ENCODE assay signal across 15 mouse cellular contexts in genomic region chr9:67847606-67848005, GRCm38 (mm10). TPM values are rescaled to one million over a fixed set of nuclear protein-coding genes. Genes with fewer than 3 reads are reported as not detected.
DNase-seq lines count a peak whose midpoint lies in the region.
"Had no signal": no experiment of that assay in that cellular context is flagged by ENCODE, and none has a peak within 500 bp of the region (broad histone marks: within the 10 kb centered on the region; RNA-seq: fewer than 3 reads in every experiment).

No protein-coding gene starts in this region.

- intact Hi-C loops in heart, postnatal 10 days (cut with DNase I) = no loop called here

- DNase-seq in cerebellum, adult 11-12 months = peak; percentile 40
- no peak for DNase-seq in cerebellum, adult 8-10 months
- peak; percentile 45 for DNase-seq in layer of hippocampus, adult 11-12 months (ENCODE audit: low spot score)
- DNase-seq in layer of hippocampus, adult 9-10 months (ENCODE audit: low spot score) = no peak
- peak; percentile 12 for DNase-seq in testis, postnatal 10 days (ENCODE audit: low spot score)
- no peak for DNase-seq in testis, postnatal 14 days (ENCODE audit: low spot score)
- no peak for DNase-seq in heart, postnatal 10 days
- DNase-seq: gastrocnemius, postnatal 14 days; heart, adult 2 months; heart, postnatal 36 days; kidney, adult 11 months; kidney, postnatal 36 days; thymus, postnatal 25 days had no signal

RNA-seq across cellular contexts. Expression of gene Vps13c, which starts 7.4 kb away (rescaled TPM):
- 10 to 100 TPM; 33.1 to 41.8 TPM for total RNA-seq in heart, postnatal 10 days (2021)

RNA-seq across cellular contexts. Expression of gene C2cd4a, which starts 15.5 kb away (rescaled TPM):
- total RNA-seq in heart, postnatal 10 days (2021) = not detected
- total RNA-seq: adrenal gland, postnatal 36 days; heart, adult 2 months; heart, postnatal 36 days; megakaryocyte progenitor cell, adult 5-6 weeks had no signal

Comparison
In these comparisons a context has a peak if more than half of its experiments do, and no peak if none do; other contexts are left out.
1. DNase-seq: peak in cerebellum, adult 11-12 months (single experiment), layer of hippocampus, adult 11-12 months (single experiment) and testis, postnatal 10 days (single experiment); none in cerebellum, adult 8-10 months (single experiment), layer of hippocampus, adult 9-10 months (single experiment), testis, postnatal 14 days (single experiment) and heart, postnatal 10 days (0 of 2).